Mouse (Mus musculus): Measurements from ENCODE around the gene Tvp23b.

DNA sequence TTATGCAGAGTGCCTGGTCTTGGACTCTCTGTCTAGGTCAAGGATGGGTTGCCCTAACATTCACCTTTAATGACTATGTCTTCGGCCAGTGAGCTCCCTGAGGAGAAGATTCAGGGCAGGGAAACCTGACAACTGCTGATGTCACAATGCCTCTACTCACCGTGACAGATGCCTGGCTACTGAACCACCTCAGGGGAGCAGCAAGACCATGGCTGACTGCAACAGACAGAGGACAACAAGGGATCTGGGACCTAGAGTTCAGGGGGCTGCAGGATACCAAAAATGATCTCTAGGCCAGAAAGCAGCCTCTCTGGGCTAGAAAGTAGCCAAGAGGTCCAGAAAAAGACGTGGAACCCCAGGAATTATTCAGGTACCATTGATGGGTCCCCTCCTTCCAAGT lies 71.8 kb downstream of the Tvp23b start, which contains the start of gene Cdrt4:
- TF ChIP-seq MAFK (IDR thresholded peaks at IDR 0.05; ENCODE audit: insufficient read depth, low read depth, low read length) (no peak), ZC3H11A (IDR thresholded peaks at IDR 0.05; ENCODE audit: borderline replicate concordance, low read depth, low read length) (no peak), HCFC1 (IDR thresholded peaks at IDR 0.05; ENCODE audit: borderline replicate concordance, insufficient read depth, low read length) (no peak), CHD2 (IDR thresholded peaks at IDR 0.05; ENCODE audit: low read depth, low read length) (no peak), ZNF384 (IDR thresholded peaks at IDR 0.05; ENCODE audit: low read depth, low read length) (no peak)

Measured in ES-E14 (cell line).